Mouse (Mus musculus) ES-Bruce4 (cell line): ENCODE measurements around the gene Sapcd2.

Experiments
- CTCF ChIP-seq: IDR thresholded peaks from one replicate; pipeline ENCODE4 v1.8.1; 2011; ENCODE audit warnings: low read depth, low read length
- POLR2A ChIP-seq: IDR thresholded peaks from one replicate; pipeline ENCODE4 v1.8.1; 2011; ENCODE audit warnings: low read length; ENCODE audit not compliant: insufficient read depth

DNA sequence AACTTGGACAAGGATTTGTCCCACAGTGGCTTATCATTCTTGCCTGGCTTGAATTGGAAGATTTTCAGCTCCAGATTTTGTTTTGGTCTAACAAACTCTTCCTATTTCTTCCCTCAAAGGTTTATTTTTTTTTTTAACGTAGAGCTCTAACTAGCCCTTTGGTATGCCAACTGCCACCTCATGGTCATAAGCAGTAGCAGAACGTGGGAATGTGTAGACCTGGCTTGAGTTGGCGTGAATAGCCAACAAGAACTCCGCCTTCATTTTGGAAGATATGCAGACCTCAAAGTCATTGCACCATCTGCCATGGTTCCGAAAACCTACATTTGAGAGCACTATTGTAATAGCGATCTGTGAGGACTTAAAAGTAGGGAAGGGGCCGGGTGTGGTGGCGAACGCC is 40.7 kb upstream of the Sapcd2 start:
- TF ChIP-seq CTCF (no peak), POLR2A (no peak)
